Mouse (Mus musculus): ENCODE data around the gene Scarf1.

DNA sequence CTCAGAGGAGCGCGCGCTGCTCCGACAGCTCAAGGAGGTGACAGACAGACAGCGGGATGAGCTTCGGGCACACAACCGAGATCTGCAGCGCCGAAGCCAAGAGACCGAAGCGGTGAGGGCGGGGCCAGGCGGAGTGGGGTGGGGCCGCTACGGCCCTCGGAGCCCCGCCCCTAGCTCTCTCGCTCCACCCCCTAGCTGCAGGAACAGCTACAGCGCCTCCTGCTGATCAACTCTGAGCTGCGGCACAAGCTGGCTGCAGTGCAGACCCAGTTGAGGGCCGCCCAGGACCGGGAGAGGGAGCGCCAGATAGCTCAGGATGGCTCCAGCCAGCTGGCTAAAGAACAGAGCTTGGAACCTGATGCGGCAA is 2.7 kb upstream of the Scarf1 start:
- TF ChIP-seq RCOR1 (conservative IDR thresholded peaks at IDR 0.05; ENCODE audit: low read depth, low read length): no peak
- TF ChIP-seq POLR2A (IDR thresholded peaks at IDR 0.05; ENCODE audit: low read depth, low read length): no peak

Measured in CH12.LX (cell line).